Mouse (Mus musculus) MEL (cell line): ENCODE results near the gene Rsph3a. TPM values are rescaled to one million over a fixed set of nuclear protein-coding genes. Genes with fewer than 3 reads are reported as not detected.

ENCODE experiments used
- DNase-seq: peaks from one replicate; pipeline ENCODE4 v3.0.0; 2011; ENCODE audit warnings: low read depth, low spot score
- H3K27ac ChIP-seq: 2 replicates; pipeline ENCODE4 v1.5.1; 2012; ENCODE audit warnings: low read depth, mild to moderate bottlenecking, control low read depth, low read length, moderate library complexity; ENCODE audit not compliant: control insufficient read depth
- H3K27me3 ChIP-seq, 2 experiments: fragments of 150-350 bp in 1 of 2; sonication (generic) in 1 of 2; 2 replicates each; pipeline ENCODE4 v1.6.1; 2012; ENCODE audit warnings: low read length in 2 of 2, mild to moderate bottlenecking in 2 of 2, improper control_type of control experiment in 1 of 2, moderate library complexity in 1 of 2; ENCODE audit not compliant: insufficient read depth in 2 of 2, control insufficient read depth in 1 of 2
- H3K36me3 ChIP-seq, 2 experiments: 2 replicates each; pipeline ENCODE4 v1.6.1; 2012 to 2014; ENCODE audit warnings: low read length in 2 of 2, improper control_type of control experiment in 1 of 2, inconsistent platforms in 1 of 2, mild to moderate bottlenecking in 1 of 2; ENCODE audit not compliant: insufficient read depth in 2 of 2, control insufficient read depth in 1 of 2
- H3K4me1 ChIP-seq, 2 experiments: fragments of 150-350 bp in 1 of 2; sonication (generic) in 1 of 2; 2 replicates each; pipeline ENCODE4 v1.6.1; 2012; ENCODE audit warnings: low read length in 2 of 2, improper control_type of control experiment in 1 of 2, mild to moderate bottlenecking in 1 of 2; ENCODE audit not compliant: insufficient read depth in 2 of 2, control insufficient read depth in 1 of 2
- H3K4me3 ChIP-seq, 2 experiments: fragments of 150-350 bp in 1 of 2; sonication (generic) in 1 of 2; 2 replicates each; pipeline ENCODE4 v1.5.1; 2012; ENCODE audit warnings: low read depth in 2 of 2, low read length in 2 of 2, mild to moderate bottlenecking in 2 of 2, moderate library complexity in 2 of 2, control low read depth in 1 of 2, improper control_type of control experiment in 1 of 2; ENCODE audit not compliant: control insufficient read depth in 1 of 2, insufficient read depth in 1 of 2
- H3K79me2 ChIP-seq: 2 replicates; pipeline ENCODE4 v1.6.1; 2012; ENCODE audit warnings: mild to moderate bottlenecking, low read length, moderate library complexity; ENCODE audit not compliant: control insufficient read depth, poor library complexity, insufficient read depth
- H3K9ac ChIP-seq: 2 replicates; pipeline ENCODE4 v1.6.1; 2012; ENCODE audit warnings: low read depth, mild to moderate bottlenecking, control low read depth, low read length, moderate library complexity; ENCODE audit not compliant: control insufficient read depth, poor library complexity, severe bottlenecking
- H3K9me3 ChIP-seq: fragments of 150-350 bp; sonication (generic); replicated peaks from 2 replicates; pipeline ENCODE4 v1.6.1; 2012; ENCODE audit warnings: mild to moderate bottlenecking, low read length, improper control_type of control experiment, moderate library complexity; ENCODE audit not compliant: insufficient read depth
- BHLHE40 ChIP-seq: IDR thresholded peaks from 2 replicates; pipeline ENCODE4 v1.6.1; 2012; ENCODE audit warnings: low read depth, mild to moderate bottlenecking, inconsistent platforms, low read length, improper control_type of control experiment, borderline replicate concordance
- CHD2 ChIP-seq: IDR thresholded peaks from 2 replicates; pipeline ENCODE4 v1.6.1; 2011; ENCODE audit warnings: low read length, improper control_type of control experiment
- CTCF ChIP-seq, 3 experiments: IDR thresholded peaks in 2 of 3; conservative IDR thresholded peaks in 1 of 3; 2 replicates each; pipeline ENCODE4 v1.5.1; 2011 to 2012; ENCODE audit warnings: low read length in 3 of 3, low read depth in 2 of 3, mild to moderate bottlenecking in 2 of 3, improper control_type of control experiment in 1 of 3, inconsistent platforms in 1 of 3, mixed read lengths in 1 of 3, moderate library complexity in 1 of 3; ENCODE audit not compliant: control insufficient read depth in 1 of 3, insufficient read depth in 1 of 3, poor library complexity in 1 of 3, severe bottlenecking in 1 of 3
- ELF1 ChIP-seq: IDR thresholded peaks from 2 replicates; pipeline ENCODE4 v1.6.1; 2014; ENCODE audit warnings: low read depth, mild to moderate bottlenecking, inconsistent platforms, low read length, improper control_type of control experiment, moderate library complexity
- EP300 ChIP-seq, 2 experiments: IDR thresholded peaks; 2 replicates each; pipeline ENCODE4 v1.6.1; 2011; ENCODE audit warnings: improper control_type of control experiment in 2 of 2, low read length in 2 of 2, low read depth in 1 of 2, mild to moderate bottlenecking in 1 of 2
- GATA1 ChIP-seq: IDR thresholded peaks from 2 replicates; pipeline ENCODE4 v1.6.1; 2011; ENCODE audit warnings: low read depth, low read length, improper control_type of control experiment
- JUND ChIP-seq: IDR thresholded peaks from 2 replicates; pipeline ENCODE4 v1.6.1; 2011; ENCODE audit warnings: low read depth, mild to moderate bottlenecking, improper control_type of control experiment, low read length
- MAFK ChIP-seq: IDR thresholded peaks from 2 replicates; pipeline ENCODE4 v1.6.1; 2011; ENCODE audit warnings: low read depth, mild to moderate bottlenecking, low read length, improper control_type of control experiment, borderline replicate concordance
- MAX ChIP-seq: IDR thresholded peaks from 2 replicates; pipeline ENCODE4 v1.6.1; 2011; ENCODE audit warnings: low read length, improper control_type of control experiment
- MEF2A ChIP-seq: IDR thresholded peaks from 2 replicates; pipeline ENCODE4 v1.6.1; 2014; ENCODE audit warnings: low read depth, mild to moderate bottlenecking, inconsistent platforms, low read length, improper control_type of control experiment; ENCODE audit not compliant: poor library complexity, insufficient replicate concordance, severe bottlenecking; ENCODE audit errors: extremely low read depth
- MXI1 ChIP-seq: IDR thresholded peaks from 2 replicates; pipeline ENCODE4 v1.6.1; 2011; ENCODE audit warnings: mild to moderate bottlenecking, low read depth, low read length, improper control_type of control experiment
- MYB ChIP-seq: IDR thresholded peaks from 2 replicates; pipeline ENCODE4 v1.6.1; 2011; ENCODE audit warnings: mild to moderate bottlenecking, low read depth, low read length, improper control_type of control experiment
- MYC ChIP-seq: IDR thresholded peaks from 2 replicates; pipeline ENCODE4 v1.6.1; 2011; ENCODE audit warnings: low read depth, mild to moderate bottlenecking, low read length, improper control_type of control experiment, moderate library complexity
- TAL1 ChIP-seq: IDR thresholded peaks from 2 replicates; pipeline ENCODE4 v1.6.1; 2012; ENCODE audit warnings: mild to moderate bottlenecking, inconsistent platforms, low read length, moderate library complexity, mixed read lengths
- UBTF ChIP-seq: IDR thresholded peaks from 2 replicates; pipeline ENCODE4 v1.6.1; 2012; ENCODE audit warnings: low read depth, mild to moderate bottlenecking, inconsistent platforms, low read length, improper control_type of control experiment, moderate library complexity, borderline replicate concordance; ENCODE audit not compliant: insufficient read depth
- USF1 ChIP-seq: IDR thresholded peaks from 2 replicates; pipeline ENCODE4 v1.6.1; 2014; ENCODE audit warnings: low read depth, mild to moderate bottlenecking, inconsistent platforms, low read length, improper control_type of control experiment, moderate library complexity
- polyA plus RNA-seq, 2 experiments: library from polyadenylated mRNA; stranded (reverse) in 1 of 2; unstranded in 1 of 2; fragments of >175 nt in 1 of 2; fragments of >200 nt in 1 of 2; gene quantifications; 2 replicates each; pipeline versions ENCODE4 v1.2.1 to v1.2.4; 2012; ENCODE audit warnings: low replicate concordance in 2 of 2, low read depth in 1 of 2; ENCODE audit not compliant: insufficient read length in 2 of 2, insufficient read depth in 1 of 2, missing spikeins in 1 of 2
- total RNA-seq: library from RNA; depleted of rRNA; stranded (reverse); fragments of 300-350 nt; gene quantifications from 2 replicates; pipeline ENCODE4 v1.2.3, GENCODE M21; 2012

The Rsph3a gene
- total and polyA plus RNA-seq, 3 experiments = 18.7 to 37.4 TPM; not detected in 1

DNA sequence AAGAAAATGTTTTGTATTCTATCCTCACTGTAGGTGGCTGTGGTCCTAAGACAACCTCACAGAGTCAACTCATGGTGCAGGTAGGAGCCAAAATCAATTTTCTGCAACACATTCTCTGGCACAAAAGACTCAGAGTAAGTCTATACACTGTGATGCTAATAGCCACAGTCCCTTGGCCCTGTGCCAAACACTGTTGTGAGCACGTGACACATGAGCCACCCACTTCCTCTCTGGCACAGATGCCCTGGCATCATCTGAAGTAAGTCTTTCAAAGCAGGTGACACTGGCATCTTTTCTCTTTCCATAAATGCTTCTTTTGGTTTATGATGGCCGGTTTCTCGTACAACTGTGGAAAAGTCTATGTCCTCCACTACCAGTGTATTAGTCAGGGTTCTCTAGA lies 43.1 kb upstream of the Rsph3a start:
- Histone ChIP-seq H3K79me2 (no peaks in the 10 kb centered on the region), H3K36me3 (no peaks in the 10 kb centered on the region), H3K9me3 (no peaks in the 10 kb centered on the region), H3K27ac (no peak overlapping the region), H3K27me3 (peaks cover 1 to 4% of the 10 kb centered on the region in 2 experiments; a peak in 3 of 4 replicates), H3K9ac (no peak overlapping the region), H3K4me1 (no peaks in the 10 kb centered on the region), H3K4me3 (no peak overlapping the region)
- peak; percentile 27 for DNase-seq
- TF ChIP-seq USF1 (peak; percentile 74), BHLHE40 (peak; percentile 22; the same call in 1 of the 2 replicates), UBTF (no peak), MXI1 (no peak), MAX (0 out of 2 replicates have a peak, but pooled peaks have one; percentile 19)

DNA sequence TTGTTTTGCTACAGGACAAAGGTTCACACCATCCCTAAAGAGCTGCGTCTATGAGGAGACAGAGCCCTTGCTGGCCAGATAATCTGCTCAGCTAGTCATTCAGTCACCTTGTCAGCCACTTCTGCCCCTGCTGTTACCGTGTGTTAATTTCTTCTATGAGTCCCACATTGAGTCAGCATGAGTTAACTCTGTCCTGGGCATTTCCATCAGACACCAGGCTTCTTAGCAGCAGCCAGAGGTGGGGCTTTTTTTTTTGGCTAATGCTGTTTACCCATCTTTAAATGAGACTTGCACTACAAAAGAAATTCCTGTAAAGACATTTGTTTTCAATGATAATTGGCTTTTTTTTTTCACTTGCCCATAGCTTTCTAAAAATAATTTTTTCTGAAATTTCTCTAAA lies 40.4 kb upstream of the Rsph3a start:
- Histone ChIP-seq H3K36me3 (no peaks in the 10 kb centered on the region), H3K79me2 (no peaks in the 10 kb centered on the region), H3K4me1 (no peaks in the 10 kb centered on the region), H3K27me3 (peaks cover 0 to 4% of the 10 kb centered on the region in 2 experiments; a peak in 2 of 4 replicates), H3K9ac (no peak overlapping the region), H3K4me3 (no peak overlapping the region), H3K27ac (no peak overlapping the region), H3K9me3 (no peaks in the 10 kb centered on the region)
- no peak for TF ChIP-seq UBTF
- TF ChIP-seq USF1 = no peak
- TF ChIP-seq EP300 (IDR thresholded peaks at IDR 0.05; ENCODE audit: low read depth in 1 of 2, low read length in 2 of 2) = no peak
- no peak for DNase-seq

DNA sequence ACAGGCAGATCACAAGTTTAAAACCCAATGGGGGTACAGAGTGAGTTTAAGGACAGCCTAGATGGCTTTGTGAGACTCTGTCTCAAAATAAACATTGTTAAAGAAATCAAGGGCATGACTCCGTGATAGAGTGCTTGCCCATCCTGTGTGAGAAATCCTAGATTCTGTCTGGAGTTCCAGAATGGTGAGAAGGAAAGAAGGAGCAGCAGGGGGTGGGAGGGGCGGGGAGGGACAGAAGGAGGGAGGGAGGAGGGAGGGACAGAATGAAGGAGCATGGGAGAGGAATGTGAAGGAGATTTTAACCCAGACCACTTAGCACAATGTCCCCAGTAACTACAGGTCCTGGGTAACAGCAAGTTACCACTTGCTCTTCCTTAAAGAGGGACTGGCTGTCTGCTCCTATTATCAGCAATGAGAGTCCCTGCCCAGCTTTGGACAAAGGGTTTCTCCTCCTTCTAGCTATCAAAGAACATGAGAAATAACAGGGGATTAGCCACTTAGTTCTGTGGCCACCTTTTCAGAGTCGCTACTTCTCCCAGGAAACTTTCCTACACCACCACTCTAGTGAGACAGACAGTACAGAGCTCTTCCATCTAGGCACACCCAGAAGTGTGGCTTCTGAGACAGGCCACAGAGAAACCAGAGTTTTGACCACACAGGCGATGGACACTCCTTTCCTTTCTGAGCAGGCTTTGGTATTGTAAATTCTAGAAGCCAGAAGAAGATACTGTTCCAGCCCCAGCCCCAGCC lies 39.3 kb upstream of the Rsph3a start:
- H3K9ac ChIP-seq = no peak overlapping the region
- no peak for TF ChIP-seq TAL1
- no peak for TF ChIP-seq MEF2A
- TF ChIP-seq BHLHE40 = no peak
- TF ChIP-seq CHD2 = no peak
- no peak for TF ChIP-seq GATA1
- no peak for TF ChIP-seq MYC
- no peak for TF ChIP-seq MYB
- no peak for TF ChIP-seq ELF1
- no peak for TF ChIP-seq CTCF (IDR thresholded peaks at IDR 0.05 in 2 of 3, conservative IDR thresholded peaks at IDR 0.05 in 1 of 3; ENCODE audit: control insufficient read depth in 1 of 3, insufficient read depth in 1 of 3, low read depth in 2 of 3, low read length in 3 of 3, poor library complexity in 1 of 3, severe bottlenecking in 1 of 3)
- TF ChIP-seq JUND = no peak
- TF ChIP-seq USF1 = no peak
- no peak for TF ChIP-seq MAFK
- DNase-seq = no peak

More for the DNA sequence above, 39.3 kb upstream of the Rsph3a start:
- H3K4me3 ChIP-seq = no peak overlapping the region
- no peaks in the 10 kb centered on the region for H3K9me3 ChIP-seq
- no peaks in the 10 kb centered on the region for H3K4me1 ChIP-seq
- H3K27me3 ChIP-seq = peaks cover 1 to 2% of the 10 kb centered on the region in 2 experiments; a peak in 3 of 4 replicates
- H3K79me2 ChIP-seq = no peaks in the 10 kb centered on the region
- H3K36me3 ChIP-seq = no peaks in the 10 kb centered on the region
- no peak overlapping the region for H3K27ac ChIP-seq
